Mouse (Mus musculus) skeletal muscle tissue, adult 2 months (tissue): ENCODE results near the gene Rgs14.

Experiments used
- DNase-seq: peaks from one replicate; pipeline ENCODE4 v3.0.0-alpha.2; 2012; ENCODE audit warnings: low read depth, low spot score

The Rgs14 gene

GRCm38 (mm10) chr13:55344286-55344685, 25.2 kb upstream of the Rgs14 start:
- DNase-seq: no peak

- no peak for DNase-seq
Measured at GRCm38 (mm10) chr13:55346745-55347144, 22.8 kb upstream of the Rgs14 start.

GRCm38 (mm10) chr13:55361145-55361544, 8.4 kb upstream of the Rgs14 start:
- DNase-seq: no peak

GRCm38 (mm10) chr13:55361974-55362452, 7.5 kb upstream of the Rgs14 start:
- DNase-seq: peak; percentile 35

- DNase-seq: peak; percentile 98
Measured at GRCm38 (mm10) chr13:55362453-55363060, 7.0 kb upstream of the Rgs14 start, which contains the start of gene Lman2. Gene Lman2 (minus strand): TSS chr13:55362783.

- DNase-seq: no peak
Measured at GRCm38 (mm10) chr13:55368401-55368800, 1.1 kb upstream of the Rgs14 start.

GRCm38 (mm10) chr13:55370234-55370633, 702 bp downstream of the Rgs14 start:
- DNase-seq: no peak

- peak; percentile 40 for DNase-seq
Measured at GRCm38 (mm10) chr13:55371007-55371681, 1.6 kb downstream of the Rgs14 start.

GRCm38 (mm10) chr13:55371740-55372139, 2.2 kb downstream of the Rgs14 start:
- DNase-seq: no peak

- DNase-seq: no peak
Measured at GRCm38 (mm10) chr13:55374206-55374924, 4.8 kb downstream of the Rgs14 start.

GRCm38 (mm10) chr13:55375877-55376276, 6.3 kb downstream of the Rgs14 start:
- DNase-seq: no peak

- no peak for DNase-seq
Measured at GRCm38 (mm10) chr13:55378907-55379580, 9.5 kb downstream of the Rgs14 start.

GRCm38 (mm10) chr13:55381790-55382189, 12.3 kb downstream of the Rgs14 start:
- no peak for DNase-seq

- DNase-seq: no peak
Measured at GRCm38 (mm10) chr13:55390644-55391043, 21.1 kb downstream of the Rgs14 start.

GRCm38 (mm10) chr13:55391626-55392029, 22.1 kb downstream of the Rgs14 start:
- no peak for DNase-seq

GRCm38 (mm10) chr13:55392933-55393332, 23.4 kb downstream of the Rgs14 start:
- DNase-seq: no peak

GRCm38 (mm10) chr13:55398088-55398487, 28.6 kb downstream of the Rgs14 start, which contains the start of gene Slc34a1:
Gene Slc34a1 (plus strand): TSS chr13:55398187.
- no peak for DNase-seq

- DNase-seq: no peak
Measured at GRCm38 (mm10) chr13:55399300-55400038, 29.9 kb downstream of the Rgs14 start.

- no peak for DNase-seq
Measured at GRCm38 (mm10) chr13:55400039-55400346, 30.5 kb downstream of the Rgs14 start.

- no peak for DNase-seq
Measured at GRCm38 (mm10) chr13:55403266-55403665, 33.7 kb downstream of the Rgs14 start.
